ENCODE assay signal across 9 mouse cellular contexts in the genomic region with DNA sequence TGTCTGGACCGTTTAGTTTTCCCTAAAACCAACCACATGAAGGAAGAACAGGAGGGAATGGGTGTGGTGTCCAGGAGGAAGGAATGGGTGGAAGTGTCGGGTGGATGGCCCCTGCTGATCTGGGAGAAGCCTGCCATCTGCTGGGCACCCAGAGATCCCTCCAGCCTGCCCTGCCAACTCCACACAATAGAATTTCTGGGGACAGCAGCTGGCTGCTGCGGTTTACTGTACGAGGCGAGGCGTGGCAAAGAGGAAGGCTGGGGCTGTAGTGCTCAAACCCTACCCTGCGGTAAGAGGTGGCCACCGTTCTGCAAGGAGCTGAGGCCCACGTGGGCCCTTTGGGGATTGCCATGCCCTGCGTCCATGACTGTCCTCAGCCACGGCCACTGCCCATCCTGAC. TPM values are rescaled to one million over a fixed set of nuclear protein-coding genes. Genes with fewer than 3 reads are reported as not detected.
A peak's percentile ranks its signal among the peaks of the same experiment; 100 is the strongest.
DNase-seq lines count a peak whose midpoint lies in the region; ATAC-seq lines count a peak whose summit lies in the region.
"Had no signal": no experiment of that assay in that cellular context is flagged by ENCODE, and none has a peak within 500 bp of the region (broad histone marks: within the 10 kb centered on the region; RNA-seq: fewer than 3 reads in every experiment).

No protein-coding gene starts in this region.

- ATAC-seq in forebrain, embryonic 15.5 days (replicated peaks) = peak; percentile 70
- ATAC-seq in hematopoietic stem cell, adult 5-6 weeks (replicated peaks in 1 of 2; ENCODE audit: insufficient read depth in 1 of 2, low FRiP score in 2 of 2, low TSS enrichment in 1 of 2, low read depth in 1 of 2, poor library complexity in 2 of 2, severe bottlenecking in 2 of 2) = peak; percentile 88 to 90
- peak; percentile 82 for ATAC-seq in megakaryocyte, adult 5-6 weeks (ENCODE audit: poor library complexity, severe bottlenecking)

- no peaks in the 10 kb centered on the region for H3K9me3 ChIP-seq in forebrain, embryonic 15.5 days

- no peak overlapping the region for H3K4me2 ChIP-seq in forebrain, embryonic 15.5 days (replicated peaks)

- H3K27ac ChIP-seq in forebrain, embryonic 15.5 days (replicated peaks) = peak overlapping the region; percentile 48; the same call in 1 of the 2 replicates
- H3K27ac ChIP-seq: macrophage had no signal

- peak; percentile 88 for DNase-seq in NIH3T3 (ENCODE audit: low read depth)
- DNase-seq in c-Kit-positive CD71-positive TER-119-negative erythroid progenitor cells, embryonic 14.5 days (ENCODE audit: low read depth) = peak; percentile 8
- peak; percentile 69 to 79 for DNase-seq in layer of hippocampus, postnatal 10 days (ENCODE audit: low spot score in 2 of 2)
- DNase-seq in right cerebral cortex, adult 18-20 months = peak; percentile 60
- no peak for DNase-seq in c-Kit-positive CD71-positive TER-119-positive erythroid progenitor cells, embryonic 14.5 days (ENCODE audit: low spot score)

- H3K36me3 ChIP-seq in forebrain, embryonic 15.5 days = no peaks in the 10 kb centered on the region

- H3K9ac ChIP-seq in forebrain, embryonic 15.5 days (replicated peaks) = 0 out of 2 replicates have a peak overlapping the region, but pooled peaks have one; percentile 24

- H3K4me3 ChIP-seq in forebrain, embryonic 15.5 days = no peak overlapping the region

- no peaks in the 10 kb centered on the region for H3K27me3 ChIP-seq in forebrain, embryonic 15.5 days

- peaks cover 31% of the 10 kb centered on the region for H3K4me1 ChIP-seq in forebrain, embryonic 15.5 days

- WGBS in forebrain, embryonic 15.5 days = 23% methylated on average over 11 of the region's 11 CpGs

RNA-seq across cellular contexts. Expression of a gene that starts 37.8 kb away (rescaled TPM):
- polyA plus RNA-seq in forebrain, embryonic 15.5 days (2015; fragmentation: Nextera tagmentation; extraction: Ambion mirVana) = 52.4 and 54.6 TPM in 2 replicates
- 5.5 TPM in 2 replicates for total RNA-seq in hematopoietic stem cell, adult 5-6 weeks (2017)
- 100 to 1,000 TPM; 111 to 115 TPM for total RNA-seq in layer of hippocampus, postnatal 10 days (2021)
- total RNA-seq in megakaryocyte, adult 5-6 weeks (2015) = 0.64 and 0.71 TPM in 2 replicates
- total RNA-seq in megakaryocyte, adult 5-6 weeks (2017) = 0.53 and 0.59 TPM in 2 replicates

RNA-seq across cellular contexts. Expression of a gene that starts 37.9 kb away (rescaled TPM):
- polyA plus RNA-seq in forebrain, embryonic 15.5 days (2015; fragmentation: Nextera tagmentation; extraction: Ambion mirVana) = 12.9 and 13.7 TPM in 2 replicates
- 16.1 and 17.6 TPM in 2 replicates for total RNA-seq in hematopoietic stem cell, adult 5-6 weeks (2017)
- total RNA-seq in layer of hippocampus, postnatal 10 days (2021) = 1 to 10 TPM; 4.8 to 5.2 TPM
- 0.21 and 0.31 TPM in 2 replicates for total RNA-seq in megakaryocyte, adult 5-6 weeks (2015)
- total RNA-seq in megakaryocyte, adult 5-6 weeks (2017) = 0.65 and 1.1 TPM in 2 replicates

Comparison
In these comparisons a context has a peak if more than half of its experiments do, and no peak if none do; other contexts are left out.
1. RNA of a gene that starts 37.8 kb away (total RNA-seq): 111 to 115 TPM in layer of hippocampus, postnatal 10 days; 5.5 TPM in hematopoietic stem cell, adult 5-6 weeks and 0.53 to 0.71 TPM in megakaryocyte, adult 5-6 weeks; every median in the first group is over 10 times any median in the second.
2. Peak in every context shown above with its lines, with median percentiles within 50 percentile points of each other: ATAC-seq.